Mouse (Mus musculus) frontal cortex, postnatal 14 days (tissue): ENCODE data around the gene Lrrc34.

Experiments used
- DNase-seq, 2 experiments: peaks; one replicate each; pipeline ENCODE4 v3.0.0; 2022; ENCODE audit warnings: low spot score in 2 of 2

Lrrc34 gene

DNA sequence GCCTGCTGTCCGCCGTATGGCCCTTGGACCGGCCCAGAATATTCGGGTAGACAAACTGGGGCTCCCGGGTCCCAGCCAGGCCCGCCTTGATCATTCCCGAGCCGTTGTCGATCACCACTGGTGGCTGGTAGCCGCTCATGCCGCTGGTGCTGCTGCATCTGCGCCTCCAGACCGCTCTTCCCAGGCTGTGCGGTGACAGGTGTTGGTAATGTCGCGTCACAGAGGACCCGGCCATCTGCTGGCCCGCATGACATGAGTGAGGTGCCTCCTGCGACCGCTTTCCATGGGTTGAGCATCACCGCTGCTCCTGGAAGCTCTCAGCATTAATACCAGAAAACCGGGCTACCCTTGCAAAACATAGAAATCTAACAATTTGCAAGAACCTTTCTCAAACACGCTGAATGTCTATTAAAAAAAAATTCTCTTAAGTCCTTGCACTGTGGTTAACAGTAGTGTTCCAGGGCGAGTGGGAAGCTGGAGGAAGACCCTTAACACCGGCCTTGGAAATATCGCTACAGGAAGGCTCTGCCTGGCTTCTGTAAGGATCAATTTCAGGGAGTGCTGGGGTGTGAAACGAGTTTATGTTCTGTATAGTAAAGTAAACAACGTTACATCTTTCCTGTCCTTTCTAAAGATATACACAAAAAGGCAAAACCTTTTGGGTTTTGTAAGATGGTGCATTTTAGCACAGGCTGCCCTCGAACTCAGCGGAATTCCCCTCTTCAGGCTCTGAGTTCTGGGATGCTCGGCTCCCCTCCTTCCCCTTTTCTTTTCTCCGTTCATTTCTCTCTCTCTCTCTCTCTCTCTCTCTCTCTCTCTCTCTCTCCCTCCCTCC, 47.7 kb downstream of the Lrrc34 start, which contains the start of gene Actrt3:
Gene Actrt3, minus strand, starts transcription at position 229 of the 835 bp plus-strand sequence.
- DNase-seq = peak in 1 of 2 experiments; percentile 39

DNA sequence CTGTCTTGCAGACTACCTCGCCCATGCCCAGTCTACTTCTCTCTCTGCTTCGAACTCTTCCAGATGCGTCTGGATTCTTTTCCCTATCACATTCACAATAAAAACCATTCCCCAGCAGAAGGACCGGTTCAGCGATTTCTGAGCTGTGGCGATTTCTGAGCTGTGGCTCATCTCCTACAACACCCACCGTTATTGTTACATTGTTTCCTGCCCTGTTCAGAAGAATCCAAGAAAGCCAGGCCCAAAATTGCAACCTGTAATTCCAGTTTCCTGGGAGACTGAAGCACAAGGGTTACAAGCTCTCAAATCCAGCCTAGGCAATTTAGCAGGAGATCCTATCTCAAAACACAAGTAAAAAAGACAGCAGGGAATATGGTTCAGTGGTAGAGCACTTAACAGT, 50.4 kb downstream of the Lrrc34 start:
- DNase-seq = no peak

DNA sequence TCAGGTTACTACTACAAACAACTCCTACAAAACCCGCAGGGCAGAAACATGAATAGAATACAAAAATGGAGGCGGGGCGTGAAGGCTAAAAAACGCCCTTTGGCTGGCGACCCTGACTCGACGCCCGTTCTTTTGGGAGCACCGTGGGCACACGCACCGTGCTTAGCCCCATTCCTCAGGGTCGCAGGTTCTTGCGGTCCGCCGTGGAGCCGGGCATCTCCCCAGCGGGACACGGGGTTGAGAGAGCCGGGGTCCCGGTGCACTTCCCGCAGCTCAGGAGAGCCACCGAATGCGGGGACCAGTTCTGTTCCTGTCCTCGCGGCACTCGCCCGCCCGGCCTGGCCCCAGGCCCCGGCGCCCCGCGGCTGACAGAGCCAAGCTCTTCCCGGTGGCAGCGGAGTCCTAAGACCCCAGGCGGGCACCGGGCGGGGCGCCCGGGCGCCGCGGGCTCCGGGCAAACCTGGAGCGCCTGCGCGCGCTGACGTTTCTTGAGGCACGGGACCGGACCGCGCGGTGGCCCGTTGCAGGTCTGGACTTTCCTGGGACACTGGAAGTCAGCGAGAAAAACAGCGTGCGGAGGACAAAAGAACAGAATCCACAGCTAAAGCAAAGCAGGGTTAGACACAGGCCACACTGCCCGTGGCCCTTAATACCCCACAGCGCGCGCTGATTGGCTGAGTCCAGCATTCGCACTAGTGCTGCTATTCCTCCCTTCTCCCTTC, 52.4 kb downstream of the Lrrc34 start:
- DNase-seq = peak in 1 of 2 experiments; percentile 17

DNA sequence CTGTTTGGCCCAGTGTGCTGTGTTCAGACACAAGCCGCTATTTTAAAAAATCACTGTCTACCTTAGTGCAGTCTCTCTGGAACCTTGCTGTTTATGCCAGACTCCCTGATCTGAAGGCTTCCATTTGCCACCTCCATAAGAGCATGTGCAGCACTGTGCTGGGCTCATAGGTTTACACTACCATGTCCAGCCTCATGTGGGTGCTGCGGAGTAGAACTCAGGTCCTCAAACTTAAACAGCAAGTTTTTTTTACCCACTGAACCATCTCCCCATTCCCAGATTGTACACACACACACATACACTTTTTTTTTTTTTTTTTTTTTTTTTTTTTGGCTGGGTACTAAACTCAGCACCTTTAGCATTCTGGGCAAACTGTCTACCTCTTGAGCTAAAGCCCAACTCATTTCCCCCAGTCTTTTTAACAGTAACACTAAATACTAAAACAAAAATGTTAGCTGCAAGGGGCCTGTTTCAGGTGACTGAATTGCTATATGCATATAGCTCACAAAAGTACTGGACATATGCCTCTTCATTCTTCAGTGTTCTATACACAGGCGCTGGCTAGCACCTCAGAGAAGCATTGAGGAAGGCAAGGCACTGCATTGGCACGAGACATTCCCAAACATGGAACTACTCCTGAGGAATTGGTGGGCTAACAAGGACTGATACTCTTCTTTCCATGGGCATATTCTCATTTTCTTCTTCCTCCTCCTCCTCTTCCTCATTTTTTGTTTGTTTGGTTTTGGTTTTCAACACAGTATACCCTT, 53.8 kb downstream of the Lrrc34 start:
- DNase-seq = no peak

DNA sequence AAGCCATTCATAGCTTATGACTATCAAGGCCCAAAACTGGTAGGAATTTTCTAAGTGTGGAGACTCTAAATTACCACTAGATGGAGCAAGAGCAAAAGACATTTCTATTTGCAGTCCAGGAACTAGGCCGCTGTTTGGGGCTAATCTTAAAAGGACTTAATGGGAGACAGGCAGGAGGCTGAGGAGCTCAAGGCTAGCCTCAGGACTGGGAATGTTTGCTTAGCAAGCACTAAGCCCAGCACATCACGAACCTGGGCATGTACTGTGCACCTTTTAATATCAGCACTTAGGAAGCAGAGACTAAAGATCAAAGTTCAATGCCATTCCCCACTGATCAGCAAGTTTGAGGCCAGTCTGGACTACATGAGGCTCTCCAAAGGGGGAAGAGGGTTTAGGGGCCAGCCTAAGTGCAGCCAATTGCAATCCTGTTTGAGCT, 55.2 kb downstream of the Lrrc34 start:
- DNase-seq = no peak

DNA sequence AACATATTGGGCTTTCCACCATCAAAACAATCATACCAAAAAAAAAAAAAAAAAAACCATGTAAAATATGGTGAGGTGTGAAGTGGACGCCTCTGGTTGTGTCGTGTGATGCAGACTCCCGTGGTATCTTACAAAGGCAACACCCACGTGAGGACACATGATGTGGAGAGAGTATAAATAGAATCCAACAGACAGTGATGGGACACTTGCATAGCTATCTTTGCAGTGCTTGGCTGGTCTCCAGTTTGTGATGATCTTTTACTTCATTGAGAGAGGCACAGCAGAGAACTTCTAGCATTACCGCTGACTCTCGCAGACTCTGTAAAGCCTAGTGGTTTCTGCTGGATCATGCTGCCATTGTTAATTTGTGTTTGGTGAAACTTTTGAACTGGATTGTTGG, 58.8 kb downstream of the Lrrc34 start:
- DNase-seq = no peak
